Mouse (Mus musculus): ENCODE data around the gene Ucp3. TPM values are rescaled to one million over a fixed set of nuclear protein-coding genes. Genes with fewer than 3 reads are reported as not detected.

Gene Ucp3
- polyA plus RNA-seq, 1 experiment from 2014 or later, result not detected

DNA sequence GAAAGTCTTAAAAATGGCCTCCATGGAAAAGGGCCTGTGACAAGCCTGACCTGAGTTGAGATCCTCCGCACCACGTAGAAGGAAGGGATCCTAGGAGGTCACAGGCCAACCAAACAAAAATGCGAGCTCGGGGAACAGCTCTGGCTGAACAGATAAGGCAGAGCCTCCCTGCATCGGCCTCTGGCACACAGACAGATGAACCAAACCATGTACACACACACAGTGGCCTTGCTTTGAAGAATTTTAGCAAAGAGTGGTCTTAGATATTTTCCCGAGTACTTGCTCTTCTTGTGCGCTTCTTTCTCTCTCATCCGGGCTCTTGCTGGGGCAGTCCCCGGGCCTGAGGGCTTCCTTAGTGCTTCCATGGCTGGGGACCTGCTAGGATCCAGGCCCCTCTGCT lies 9.6 kb upstream of the Ucp3 start:
- no peak for ATAC-seq (ENCODE audit: insufficient number of reproducible peaks, insufficient read depth, low FRiP score, low TSS enrichment)
- Histone ChIP-seq H3K4me1 (0 out of 2 replicates have a peak, but pooled peaks cover 4% of the 10 kb centered on the region), H3K36me3 (peaks cover 47% of the 10 kb centered on the region), H3K4me2 (replicated peaks) (no peak overlapping the region), H3K4me3 (no peak overlapping the region), H3K27ac (no peak overlapping the region), H3K9ac (no peak overlapping the region), H3K27me3 (no peaks in the 10 kb centered on the region), H3K9me3 (no peaks in the 10 kb centered on the region)
- WGBS, result 75% methylated on average over 9 of the region's 9 CpGs

DNA sequence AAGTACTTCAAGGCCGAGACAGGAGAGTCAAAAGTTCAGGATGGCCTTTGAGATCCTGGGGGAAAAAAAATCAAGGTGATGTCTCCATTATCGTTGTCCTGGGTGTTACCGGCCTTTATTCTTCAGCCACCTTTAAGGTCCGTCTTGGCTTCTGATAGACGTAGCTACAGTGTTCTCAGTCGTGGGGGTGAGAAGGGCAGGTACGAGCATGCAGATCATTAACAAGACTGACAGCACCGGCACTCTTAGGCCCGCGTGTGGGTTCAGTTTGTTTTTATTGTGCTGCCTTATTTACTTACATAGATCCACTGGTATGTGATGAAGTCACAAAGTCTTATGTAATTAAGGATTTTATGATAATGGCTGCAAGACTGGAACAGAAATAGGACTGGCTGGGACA lies 9.0 kb upstream of the Ucp3 start:
- Histone ChIP-seq H3K9ac (no peak overlapping the region), H3K36me3 (peaks cover 53% of the 10 kb centered on the region), H3K27me3 (no peaks in the 10 kb centered on the region), H3K4me1 (0 out of 2 replicates have a peak, but pooled peaks cover 4% of the 10 kb centered on the region), H3K4me3 (no peak overlapping the region), H3K27ac (no peak overlapping the region), H3K4me2 (replicated peaks) (no peak overlapping the region), H3K9me3 (no peaks in the 10 kb centered on the region)
- ATAC-seq (ENCODE audit: insufficient number of reproducible peaks, insufficient read depth, low FRiP score, low TSS enrichment), result no peak
- WGBS, result 74% methylated on average over 10 of the region's 10 CpGs

DNA sequence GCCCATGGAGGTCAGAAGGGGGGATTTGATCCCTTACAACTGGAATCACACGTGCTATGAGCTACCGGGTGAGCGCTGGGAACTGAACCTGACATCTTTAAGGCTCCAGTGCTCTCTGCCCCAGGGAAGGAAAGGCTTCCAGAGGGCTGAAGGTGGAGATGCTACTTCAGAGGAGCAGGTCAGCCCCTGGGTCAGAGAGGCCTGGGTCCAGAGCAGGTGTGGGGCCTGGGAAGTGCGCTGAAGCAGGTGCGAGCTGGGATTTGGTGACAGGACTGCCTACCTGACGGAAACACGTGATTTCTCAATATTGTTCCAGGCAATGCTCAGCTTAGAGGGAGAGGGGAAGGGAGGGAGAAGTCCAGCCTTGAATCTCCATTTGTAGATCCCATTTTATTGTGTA lies 8.5 kb upstream of the Ucp3 start:
- WGBS, result 84% methylated on average over 7 of the region's 7 CpGs

DNA sequence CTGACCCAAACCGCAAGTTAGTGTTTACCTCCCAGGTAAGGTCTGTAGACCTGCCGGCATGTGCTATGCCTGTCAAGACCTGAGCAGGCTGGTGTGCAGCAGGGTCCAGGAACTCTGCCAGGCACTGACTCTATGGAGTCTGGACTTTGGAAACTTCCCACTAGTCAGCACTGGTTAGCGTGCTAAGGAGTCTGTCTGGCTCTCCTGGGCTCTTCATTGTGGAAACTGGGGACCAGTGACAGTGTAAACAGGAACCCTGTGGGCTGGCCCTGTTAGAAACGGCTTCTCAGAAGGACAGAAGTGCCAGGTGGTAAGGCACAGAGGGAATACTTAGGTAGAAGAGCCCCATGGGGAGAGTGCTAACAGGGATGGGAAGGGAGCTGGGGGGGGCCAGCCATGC lies 7.5 kb upstream of the Ucp3 start:
- peak overlapping the region; percentile 17; the same call in 1 of the 2 replicates for H3K27ac ChIP-seq
- 80% methylated on average over 4 of the region's 4 CpGs for WGBS

More for the DNA sequence above, 8.5 kb upstream of the Ucp3 start:
- Histone ChIP-seq H3K27ac (no peak overlapping the region), H3K4me3 (no peak overlapping the region), H3K4me2 (replicated peaks) (no peak overlapping the region), H3K9me3 (no peaks in the 10 kb centered on the region), H3K9ac (no peak overlapping the region), H3K4me1 (0 out of 2 replicates have a peak, but pooled peaks cover 4% of the 10 kb centered on the region), H3K27me3 (no peaks in the 10 kb centered on the region), H3K36me3 (peaks cover 53% of the 10 kb centered on the region)
- ATAC-seq (ENCODE audit: insufficient number of reproducible peaks, insufficient read depth, low FRiP score, low TSS enrichment), result no peak

DNA sequence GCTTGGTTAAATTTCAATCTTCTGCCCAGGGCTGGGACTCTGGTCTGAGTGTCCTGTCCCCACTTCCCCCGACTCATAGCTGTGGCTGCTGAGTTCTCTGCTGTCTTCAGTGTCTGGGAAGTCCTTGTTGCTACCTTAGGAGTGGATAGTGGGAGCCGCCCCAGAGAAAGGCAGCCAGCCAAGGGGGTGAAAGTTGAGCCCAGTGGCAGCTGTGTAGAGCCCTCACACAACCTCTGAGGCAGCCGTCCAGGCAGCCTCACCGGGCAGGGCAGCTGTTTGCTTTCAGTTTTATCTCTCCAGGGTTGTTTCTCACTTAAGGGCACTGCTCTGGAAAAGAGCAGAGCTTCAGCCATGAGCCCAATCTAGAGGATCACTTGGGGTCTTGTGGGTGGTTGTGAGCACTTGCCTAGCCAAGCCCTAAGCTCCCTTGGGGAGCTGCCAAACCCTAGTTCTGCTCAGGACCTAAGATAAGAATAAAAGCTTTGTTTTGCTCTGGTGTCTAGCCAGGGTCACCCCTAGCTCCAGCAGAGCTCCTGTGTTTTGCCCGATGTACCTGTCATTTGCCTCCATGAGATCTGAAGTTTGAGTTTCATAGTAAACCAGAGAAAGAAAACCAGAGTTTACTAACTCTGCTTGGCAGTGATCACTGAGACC lies 7.0 kb upstream of the Ucp3 start:
- peak; percentile 29; the same call in 1 of the 2 replicates for ATAC-seq (ENCODE audit: insufficient number of reproducible peaks, insufficient read depth, low FRiP score, low TSS enrichment)
- Histone ChIP-seq H3K27ac (0 out of 2 replicates have a peak overlapping the region, but pooled peaks have one; percentile 17), H3K4me2 (replicated peaks) (no peak overlapping the region), H3K9me3 (no peaks in the 10 kb centered on the region), H3K4me1 (0 out of 2 replicates have a peak, but pooled peaks cover 4% of the 10 kb centered on the region), H3K27me3 (no peaks in the 10 kb centered on the region), H3K9ac (no peak overlapping the region), H3K4me3 (no peak overlapping the region), H3K36me3 (peaks cover 50% of the 10 kb centered on the region)
- 67% methylated on average over 5 of the region's 5 CpGs for WGBS

More for the DNA sequence above, 7.5 kb upstream of the Ucp3 start:
- Histone ChIP-seq H3K4me1 (0 out of 2 replicates have a peak, but pooled peaks cover 4% of the 10 kb centered on the region), H3K27me3 (no peaks in the 10 kb centered on the region), H3K4me3 (no peak overlapping the region), H3K9ac (no peak overlapping the region), H3K36me3 (peaks cover 51% of the 10 kb centered on the region), H3K4me2 (replicated peaks) (no peak overlapping the region), H3K9me3 (no peaks in the 10 kb centered on the region)
- ATAC-seq (ENCODE audit: insufficient number of reproducible peaks, insufficient read depth, low FRiP score, low TSS enrichment), result no peak

DNA sequence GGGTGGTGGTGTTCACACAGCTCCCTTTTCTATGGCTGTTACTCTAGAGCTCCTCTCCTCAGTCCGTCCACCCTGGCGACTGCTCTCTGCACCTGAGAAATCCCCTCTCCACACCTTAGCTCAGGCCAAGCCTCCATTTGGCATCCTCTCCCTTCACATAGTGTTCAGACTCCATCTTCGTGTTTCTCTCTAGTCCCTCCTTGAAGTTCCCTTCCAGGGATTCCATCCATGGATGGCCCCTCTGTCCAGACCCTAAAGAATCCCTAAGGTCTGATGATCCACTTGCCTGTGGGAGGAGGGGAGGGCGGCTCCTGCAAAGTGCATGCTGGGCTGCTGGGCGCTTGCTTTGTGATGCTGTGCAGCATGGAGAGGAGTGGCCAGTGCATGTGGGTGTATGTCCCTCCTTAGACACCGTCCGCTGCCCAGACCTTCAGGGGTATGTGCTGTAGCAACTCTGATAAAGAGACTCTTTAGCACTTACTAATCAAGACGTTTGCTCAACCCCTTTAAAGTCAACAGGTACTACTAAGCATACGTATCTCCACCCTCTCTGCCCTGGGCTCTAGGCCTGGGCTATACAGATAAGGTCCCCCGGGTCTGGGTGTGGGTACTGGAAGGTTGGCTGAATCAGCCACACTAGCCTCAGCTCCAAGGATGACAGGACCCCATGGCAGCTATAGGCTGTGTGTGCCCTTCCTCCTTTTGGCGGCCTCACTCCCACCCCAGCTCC lies 5.8 kb upstream of the Ucp3 start:
- peaks cover 43% of the 10 kb centered on the region for H3K36me3 ChIP-seq
- no peak overlapping the region for H3K4me3 ChIP-seq
- no peak overlapping the region for H3K4me2 ChIP-seq (replicated peaks)
- 0 out of 2 replicates have a peak, but pooled peaks cover 4% of the 10 kb centered on the region for H3K4me1 ChIP-seq
- WGBS, result 86% methylated on average over 11 of the region's 11 CpGs
- H3K9ac ChIP-seq, result no peak overlapping the region
- no peaks in the 10 kb centered on the region for H3K27me3 ChIP-seq
- no peak for ATAC-seq (ENCODE audit: insufficient number of reproducible peaks, insufficient read depth, low FRiP score, low TSS enrichment)
- no peaks in the 10 kb centered on the region for H3K9me3 ChIP-seq
- no peak overlapping the region for H3K27ac ChIP-seq

DNA sequence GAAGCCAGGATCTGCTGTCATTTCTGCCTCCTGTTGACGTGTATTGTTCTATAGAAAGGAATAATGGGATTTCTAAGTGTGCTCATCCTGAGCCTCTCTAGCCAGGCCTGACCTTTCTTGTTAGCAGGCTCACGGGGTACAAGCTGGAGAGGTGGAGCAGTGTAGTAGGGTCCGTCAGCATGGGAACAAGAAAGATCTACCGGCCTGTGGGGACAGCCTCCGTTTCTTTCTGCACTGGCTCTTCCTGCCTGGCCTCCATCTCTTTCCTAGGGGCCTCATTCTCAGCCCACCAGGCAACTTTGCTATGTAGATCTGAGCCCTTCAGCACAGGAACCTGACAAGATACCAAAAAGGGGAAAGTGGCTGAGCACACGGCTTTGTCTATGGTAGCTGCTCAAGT lies 4.0 kb upstream of the Ucp3 start:
- H3K9ac ChIP-seq, result no peak overlapping the region
- 0 out of 2 replicates have a peak, but pooled peaks cover 4% of the 10 kb centered on the region for H3K4me1 ChIP-seq
- no peak overlapping the region for H3K27ac ChIP-seq
- no peak overlapping the region for H3K4me2 ChIP-seq (replicated peaks)
- H3K9me3 ChIP-seq, result no peaks in the 10 kb centered on the region
- 86% methylated on average over 6 of the region's 6 CpGs for WGBS
- no peak overlapping the region for H3K4me3 ChIP-seq
- H3K36me3 ChIP-seq, result peaks cover 34% of the 10 kb centered on the region
- H3K27me3 ChIP-seq, result no peaks in the 10 kb centered on the region
- ATAC-seq (ENCODE audit: insufficient number of reproducible peaks, insufficient read depth, low FRiP score, low TSS enrichment), result no peak

DNA sequence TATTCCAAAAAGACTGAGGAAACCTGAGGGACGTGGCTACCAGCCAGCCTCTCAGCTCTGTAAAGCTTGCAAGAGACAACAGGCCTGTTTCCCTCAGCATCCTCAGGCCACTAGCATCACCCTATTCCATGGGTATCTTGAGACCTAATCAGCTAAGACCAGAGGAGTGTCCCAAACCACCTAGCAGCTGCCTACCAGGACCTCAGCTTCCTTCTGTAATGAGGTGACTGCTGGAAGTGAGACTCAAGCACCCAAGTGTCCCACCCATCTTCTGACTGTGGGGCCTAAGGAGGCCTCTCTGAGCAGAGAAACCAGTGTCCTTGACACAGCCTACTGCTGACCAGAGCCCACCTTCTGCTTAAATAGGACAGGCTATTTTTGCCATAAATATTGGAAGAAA lies 3.3 kb upstream of the Ucp3 start:
- no peak overlapping the region for H3K27ac ChIP-seq
- H3K36me3 ChIP-seq, result peaks cover 29% of the 10 kb centered on the region
- no peaks in the 10 kb centered on the region for H3K27me3 ChIP-seq
- ATAC-seq (ENCODE audit: insufficient number of reproducible peaks, insufficient read depth, low FRiP score, low TSS enrichment), result no peak
- 75% methylated on average over 1 of the region's 1 CpGs for WGBS
- H3K4me1 ChIP-seq, result 0 out of 2 replicates have a peak, but pooled peaks cover 4% of the 10 kb centered on the region
- no peak overlapping the region for H3K4me3 ChIP-seq
- H3K9ac ChIP-seq, result no peak overlapping the region
- H3K4me2 ChIP-seq (replicated peaks), result no peak overlapping the region
- H3K9me3 ChIP-seq, result no peaks in the 10 kb centered on the region

DNA sequence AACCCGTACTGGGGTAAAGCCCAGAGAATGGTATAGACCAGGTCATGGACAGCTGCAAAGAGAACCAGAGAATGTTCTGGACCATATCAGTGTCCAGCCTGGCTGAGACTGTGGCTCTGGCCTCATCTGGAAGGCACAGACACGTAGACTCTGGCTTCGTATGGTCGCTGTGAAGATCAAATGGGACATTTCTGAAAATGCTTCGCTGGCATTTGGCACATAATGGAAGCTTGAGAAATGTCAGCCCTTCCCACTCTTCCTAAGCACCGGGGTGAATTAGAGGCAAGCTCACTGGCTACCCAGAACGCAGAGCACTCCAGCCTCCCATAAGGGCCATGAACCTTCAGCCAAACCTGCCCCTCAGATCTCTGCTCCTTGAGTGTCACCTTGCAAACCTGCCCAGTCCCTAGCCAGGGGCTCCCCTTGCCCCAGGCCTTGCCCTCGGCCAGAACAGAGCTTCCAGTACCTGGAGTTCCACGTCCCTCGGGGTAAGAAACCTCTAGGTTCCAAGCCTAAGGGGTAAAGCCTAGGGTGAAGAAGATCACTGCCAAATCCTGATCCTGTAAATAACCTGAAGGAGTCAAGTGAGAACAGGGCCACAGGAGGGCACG lies 1.9 kb upstream of the Ucp3 start:
- no peak overlapping the region for H3K4me2 ChIP-seq (replicated peaks)
- ATAC-seq (ENCODE audit: insufficient number of reproducible peaks, insufficient read depth, low FRiP score, low TSS enrichment), result no peak
- 90% methylated on average over 11 of the region's 11 CpGs for WGBS

DNA sequence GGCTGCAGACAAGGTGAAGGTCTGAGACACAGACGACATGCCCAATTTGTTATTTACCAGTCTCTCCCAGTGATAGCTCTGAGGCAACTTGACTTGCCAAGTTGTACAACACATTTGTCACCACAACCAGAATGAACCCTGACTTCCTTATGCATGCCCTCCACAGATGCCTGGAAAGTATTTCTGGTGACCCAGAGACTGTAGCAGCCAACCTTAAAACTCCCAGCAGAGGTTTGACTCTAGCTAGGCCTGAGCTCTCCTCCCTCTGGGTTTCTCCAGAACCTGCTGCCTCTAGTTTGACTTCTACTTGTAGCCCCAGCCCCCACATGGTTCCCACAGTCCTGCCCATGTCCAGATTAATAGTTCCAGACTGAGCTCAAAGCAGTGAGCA lies 1.4 kb upstream of the Ucp3 start:
- no peak overlapping the region for H3K27ac ChIP-seq
- H3K27me3 ChIP-seq, result no peaks in the 10 kb centered on the region
- no peak overlapping the region for H3K4me3 ChIP-seq
- no peaks in the 10 kb centered on the region for H3K9me3 ChIP-seq
- H3K9ac ChIP-seq, result no peak overlapping the region
- no peak overlapping the region for H3K4me2 ChIP-seq (replicated peaks)
- ATAC-seq (ENCODE audit: insufficient number of reproducible peaks, insufficient read depth, low FRiP score, low TSS enrichment), result no peak
- H3K36me3 ChIP-seq, result peaks cover 22% of the 10 kb centered on the region
- H3K4me1 ChIP-seq, result no peaks in the 10 kb centered on the region
- 95% methylated on average over 1 of the region's 1 CpGs for WGBS

More for the DNA sequence above, 1.9 kb upstream of the Ucp3 start:
- Histone ChIP-seq H3K36me3 (peaks cover 22% of the 10 kb centered on the region), H3K27ac (no peak overlapping the region), H3K4me3 (no peak overlapping the region), H3K4me1 (no peaks in the 10 kb centered on the region), H3K9me3 (no peaks in the 10 kb centered on the region), H3K27me3 (no peaks in the 10 kb centered on the region), H3K9ac (no peak overlapping the region)

DNA sequence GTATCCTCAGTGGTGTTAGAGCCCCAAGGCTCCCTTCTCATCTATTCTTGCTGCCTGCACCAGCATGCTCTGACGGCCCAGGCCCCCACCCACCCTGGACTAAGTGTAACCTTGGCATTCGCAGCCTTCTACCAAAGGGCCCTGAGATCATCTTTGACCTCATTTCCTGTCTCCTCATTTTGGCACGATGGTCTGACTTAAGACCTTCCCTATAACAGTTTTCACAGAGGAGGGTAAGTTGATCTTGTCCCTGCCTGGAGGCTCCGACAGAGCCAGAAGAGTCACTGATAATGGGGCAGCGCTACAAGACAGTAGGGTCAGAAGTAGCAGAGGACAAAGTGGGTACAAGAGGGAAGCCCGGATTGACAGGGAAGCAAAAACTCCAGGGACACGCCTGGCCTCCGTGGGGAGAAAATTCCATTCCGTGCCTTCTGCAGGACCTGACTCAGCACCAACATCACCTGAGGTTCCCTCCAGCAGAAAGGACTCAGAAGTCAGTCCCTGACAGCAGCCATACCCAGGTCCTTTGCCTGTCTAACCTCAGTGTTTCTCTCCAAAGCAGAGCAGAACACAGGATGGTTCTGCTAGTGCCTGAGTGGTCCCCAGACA lies 1.2 kb downstream of the Ucp3 start:
- no peak for ATAC-seq (ENCODE audit: insufficient number of reproducible peaks, insufficient read depth, low FRiP score, low TSS enrichment)
- WGBS, result 80% methylated on average over 9 of the region's 9 CpGs

More for the DNA sequence above, 1.2 kb downstream of the Ucp3 start:
- Histone ChIP-seq H3K4me1 (no peaks in the 10 kb centered on the region), H3K9me3 (no peaks in the 10 kb centered on the region), H3K27me3 (no peaks in the 10 kb centered on the region), H3K36me3 (peaks cover 15% of the 10 kb centered on the region), H3K4me2 (replicated peaks) (no peak overlapping the region), H3K27ac (no peak overlapping the region), H3K9ac (no peak overlapping the region), H3K4me3 (no peak overlapping the region)

Measured in embryonic facial prominence, embryonic 12.5 days (tissue).